In genomic region chr8:78266231-78266630, GRCm38 (mm10) we compare ENCODE assay signal across 39 mouse cellular contexts. TPM values are rescaled to one million over a fixed set of nuclear protein-coding genes. Genes with fewer than 3 reads are reported as not detected.
"Had no signal": no experiment of that assay in that cellular context is flagged by ENCODE, and none has a peak within 500 bp of the region (broad histone marks: within the 10 kb centered on the region; RNA-seq: fewer than 3 reads in every experiment).

No protein-coding gene starts in this region.

- H3K4me1 ChIP-seq: liver, embryonic 12.5 days; liver, embryonic 13.5 days; liver, embryonic 15.5 days; megakaryocyte, embryonic 14.5 days had no signal

- DNase-seq: left cerebral cortex, postnatal 4 days; liver; liver, embryonic 13.5 days; liver, postnatal 0 days; lung, adult 18-20 months; lung, adult 2 months; lung, embryonic 14.5 days; lung, postnatal 10 days; lung, postnatal 14 days; lung, postnatal 36 days; lung, postnatal 4 days; midbrain, embryonic 14.5 days had no signal

- H3K4me3 ChIP-seq: limb, embryonic 12.5 days; limb, embryonic 13.5 days; limb, embryonic 15.5 days; liver, embryonic 12.5 days; liver, embryonic 13.5 days; liver, embryonic 15.5 days; lung, embryonic 15.5 days; megakaryocyte, embryonic 14.5 days; midbrain, embryonic 10.5 days; midbrain, embryonic 12.5 days; midbrain, embryonic 13.5 days; midbrain, embryonic 15.5 days; myocyte; neural tube, embryonic 12.5 days; neural tube, embryonic 13.5 days had no signal

- H3K4me2 ChIP-seq: limb, embryonic 12.5 days; limb, embryonic 13.5 days; limb, embryonic 15.5 days; liver, embryonic 11.5 days; liver, embryonic 12.5 days; liver, embryonic 13.5 days; liver, embryonic 15.5 days; lung, embryonic 14.5 days; lung, embryonic 15.5 days; midbrain, embryonic 11.5 days; midbrain, embryonic 12.5 days; midbrain, embryonic 13.5 days; midbrain, embryonic 15.5 days; neural tube, embryonic 12.5 days; neural tube, embryonic 13.5 days had no signal

- H3K27me3 ChIP-seq: limb, embryonic 12.5 days; limb, embryonic 15.5 days; liver, embryonic 12.5 days; liver, embryonic 13.5 days; liver, embryonic 15.5 days; lung, embryonic 15.5 days; megakaryocyte, embryonic 14.5 days; midbrain, embryonic 12.5 days; midbrain, embryonic 13.5 days; midbrain, embryonic 15.5 days; neural tube, embryonic 12.5 days; neural tube, embryonic 13.5 days had no signal

- H3K9me3 ChIP-seq: limb, embryonic 12.5 days; limb, embryonic 13.5 days; limb, embryonic 15.5 days; liver, embryonic 12.5 days; liver, embryonic 13.5 days; liver, embryonic 15.5 days; lung, embryonic 15.5 days; midbrain, embryonic 10.5 days; midbrain, embryonic 12.5 days; midbrain, embryonic 13.5 days; midbrain, embryonic 15.5 days; neural tube, embryonic 12.5 days; neural tube, embryonic 13.5 days had no signal

- H3K36me3 ChIP-seq: limb, embryonic 12.5 days; limb, embryonic 13.5 days; limb, embryonic 15.5 days; liver, embryonic 12.5 days; liver, embryonic 13.5 days; liver, embryonic 15.5 days; lung, embryonic 15.5 days; midbrain, embryonic 10.5 days; midbrain, embryonic 12.5 days; midbrain, embryonic 13.5 days; midbrain, embryonic 15.5 days; neural tube, embryonic 12.5 days; neural tube, embryonic 13.5 days had no signal

- H3K9ac ChIP-seq: limb, embryonic 12.5 days; limb, embryonic 13.5 days; limb, embryonic 15.5 days; liver, embryonic 12.5 days; liver, embryonic 13.5 days; liver, embryonic 14.5 days; liver, embryonic 15.5 days; liver, postnatal 0 days; lung, embryonic 14.5 days; lung, embryonic 15.5 days; midbrain, embryonic 12.5 days; midbrain, embryonic 13.5 days; midbrain, embryonic 15.5 days; neural tube, embryonic 12.5 days; neural tube, embryonic 13.5 days had no signal

- ATAC-seq: liver, embryonic 12.5 days; liver, postnatal 0 days; lung, postnatal 0 days; midbrain, embryonic 13.5 days; midbrain, embryonic 15.5 days; midbrain, embryonic 16.5 days had no signal

- H3K27ac ChIP-seq: limb, embryonic 12.5 days; limb, embryonic 13.5 days; limb, embryonic 15.5 days; liver, embryonic 12.5 days; liver, embryonic 13.5 days; liver, embryonic 14.5 days; liver, embryonic 15.5 days; lung, embryonic 15.5 days; macrophage; midbrain, embryonic 10.5 days; midbrain, embryonic 12.5 days; midbrain, embryonic 13.5 days; midbrain, embryonic 15.5 days; neural tube, embryonic 12.5 days; neural tube, embryonic 13.5 days had no signal

RNA-seq across cellular contexts. Expression of gene Ttc29, which starts 53.1 kb away (rescaled TPM):
- total RNA-seq: left cerebral cortex, postnatal 14 days; liver, adult 2 months; megakaryocyte progenitor cell, adult 5-6 weeks; megakaryocyte, adult 5-6 weeks; megakaryocyte-erythroid progenitor cell, adult 5-6 weeks had no signal
- polyA plus RNA-seq: limb, embryonic 12.5 days; liver, adult 2 months; liver, embryonic 11.5 days; liver, embryonic 12.5 days; liver, embryonic 13.5 days; liver, embryonic 14.5 days; liver, embryonic 15.5 days; liver, embryonic 16.5 days; liver, postnatal 0 days; lung, embryonic 14.5 days; macrophage; midbrain, embryonic 10.5 days; midbrain, embryonic 12.5 days; myocyte; neural tube, embryonic 11.5 days; neural tube, embryonic 12.5 days; neural tube, embryonic 13.5 days had no signal
